Mouse (Mus musculus): ENCODE results near the gene Slc17a7. TPM values are rescaled to one million over a fixed set of nuclear protein-coding genes. Genes with fewer than 3 reads are reported as not detected.

Slc17a7 gene
- total RNA-seq, 2 experiments from 2014 or later = 0.18 to 0.42 TPM

- no peak for DNase-seq
Measured at GRCm38 (mm10) chr7:45178550-45178949, 14.8 kb downstream of the Slc17a7 start.

- DNase-seq = no peak
Measured at GRCm38 (mm10) chr7:45179469-45179868, 15.7 kb downstream of the Slc17a7 start, which contains the start of gene Gfy. Gfy (minus strand) TSS chr7:45179569.

- DNase-seq = no peak
Measured at GRCm38 (mm10) chr7:45180896-45181477, 17.2 kb downstream of the Slc17a7 start, which contains the start of gene Pth2. Pth2 (plus strand) TSS chr7:45180995.

DNA sequence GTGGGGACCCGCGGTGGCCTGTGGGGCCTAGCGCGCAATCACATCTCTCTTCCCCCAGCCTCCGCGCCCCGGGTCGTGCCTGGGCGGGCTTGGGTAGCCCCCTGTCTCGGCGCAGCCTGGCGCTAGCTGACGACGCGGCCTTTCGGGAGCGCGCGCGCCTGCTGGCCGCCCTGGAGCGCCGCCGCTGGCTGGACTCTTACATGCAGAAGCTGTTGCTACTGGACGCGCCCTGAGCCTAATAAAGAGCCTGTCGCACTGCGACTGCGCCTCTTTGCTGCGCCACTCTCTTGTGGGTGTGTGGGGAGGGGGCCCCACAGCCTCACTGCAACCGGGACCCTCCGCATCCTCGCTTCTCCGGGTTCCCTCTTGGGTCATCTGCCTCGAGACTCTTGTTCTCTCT, 17.8 kb downstream of the Slc17a7 start:
- peak; percentile 41 for DNase-seq

- peak; percentile 93 for DNase-seq
Measured at GRCm38 (mm10) chr7:45182199-45182601, 18.5 kb downstream of the Slc17a7 start.

DNA sequence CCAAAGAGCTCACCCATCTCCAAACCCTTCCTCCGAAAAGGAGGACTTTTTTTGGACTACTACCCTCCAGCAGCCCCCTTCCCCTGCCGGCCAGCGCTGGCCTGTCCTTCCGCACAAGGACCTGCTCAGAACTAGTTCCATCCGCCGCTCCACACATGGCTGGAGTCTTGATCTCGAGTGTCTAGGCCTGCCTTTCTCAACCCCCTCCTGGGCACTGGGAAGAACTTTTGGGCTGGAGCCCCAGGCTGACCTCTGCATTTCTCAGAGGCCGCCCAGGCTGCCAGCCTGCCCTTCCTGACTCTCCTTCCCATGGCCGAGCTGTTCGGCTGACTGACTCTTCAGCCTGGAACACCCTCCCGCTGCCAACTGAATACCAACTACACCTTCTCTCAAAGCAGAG, 18.9 kb downstream of the Slc17a7 start:
- DNase-seq = no peak

DNA sequence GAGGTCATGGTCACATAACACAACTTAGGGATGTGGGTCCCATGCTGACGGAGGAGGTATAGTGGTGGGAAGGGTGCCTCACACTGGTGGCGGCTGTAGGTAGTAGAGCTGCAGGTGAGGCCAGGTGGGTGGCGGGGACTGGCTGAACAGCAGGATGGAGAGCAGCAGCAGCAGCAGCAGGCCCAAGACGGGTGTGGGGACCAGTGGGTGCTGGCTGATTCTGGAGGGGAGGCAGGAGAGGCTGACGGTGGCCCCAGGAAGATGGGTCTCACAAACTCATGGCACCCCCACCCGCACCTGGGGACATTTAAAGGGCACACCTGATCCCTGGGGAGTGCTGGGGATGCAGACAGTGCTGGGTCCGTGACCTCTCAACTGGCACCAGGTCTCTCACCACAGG, 19.9 kb downstream of the Slc17a7 start:
- DNase-seq = no peak

- DNase-seq = no peak
Measured at GRCm38 (mm10) chr7:45185921-45186320, 22.2 kb downstream of the Slc17a7 start.

DNA sequence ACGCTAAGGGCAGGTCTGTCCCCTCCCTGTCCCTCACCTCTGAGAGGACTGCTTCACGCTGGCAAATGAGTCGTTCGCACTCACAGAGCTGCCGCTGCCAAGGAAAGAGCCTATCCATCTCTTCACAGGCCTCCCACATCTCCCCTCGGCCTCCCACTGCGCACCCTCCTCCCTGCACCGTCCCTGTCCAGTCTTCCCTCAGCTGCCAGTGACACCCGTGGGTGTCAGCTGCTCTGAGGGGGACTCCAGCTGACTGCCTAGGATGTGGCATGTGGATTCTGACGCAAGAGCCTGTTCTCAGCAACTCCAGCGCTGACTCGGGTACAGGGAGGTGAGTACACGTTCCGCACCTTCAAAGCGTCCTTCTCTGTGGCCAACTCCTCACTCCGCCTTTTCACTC, 25.9 kb downstream of the Slc17a7 start:
- DNase-seq = no peak

DNA sequence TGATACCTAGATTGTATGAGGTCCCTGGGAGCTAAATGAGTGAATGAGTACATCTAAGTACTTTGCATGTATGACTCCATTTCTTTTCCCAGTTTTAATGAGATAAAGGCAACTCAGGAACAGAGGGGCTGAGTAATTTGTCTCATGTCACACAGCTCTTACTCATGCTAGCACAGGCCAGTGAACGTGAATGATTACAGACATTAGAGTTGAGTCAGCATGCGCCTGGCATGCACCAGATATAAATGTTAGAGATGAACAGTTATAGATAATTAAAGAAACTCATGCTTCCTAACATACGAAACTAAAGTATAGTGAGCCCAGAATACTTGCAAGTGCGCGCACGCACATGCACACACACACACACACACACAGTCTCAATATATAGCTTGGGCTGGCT, 26.4 kb downstream of the Slc17a7 start:
- DNase-seq = no peak

GRCm38 (mm10) chr7:45191161-45191560, 27.4 kb downstream of the Slc17a7 start:
- no peak for DNase-seq

- no peak for DNase-seq
Measured at GRCm38 (mm10) chr7:45191803-45192363, 28.1 kb downstream of the Slc17a7 start.

- DNase-seq = no peak
Measured at GRCm38 (mm10) chr7:45192585-45193310, 29.0 kb downstream of the Slc17a7 start.

GRCm38 (mm10) chr7:45193406-45193805, 29.7 kb downstream of the Slc17a7 start:
- no peak for DNase-seq

DNA sequence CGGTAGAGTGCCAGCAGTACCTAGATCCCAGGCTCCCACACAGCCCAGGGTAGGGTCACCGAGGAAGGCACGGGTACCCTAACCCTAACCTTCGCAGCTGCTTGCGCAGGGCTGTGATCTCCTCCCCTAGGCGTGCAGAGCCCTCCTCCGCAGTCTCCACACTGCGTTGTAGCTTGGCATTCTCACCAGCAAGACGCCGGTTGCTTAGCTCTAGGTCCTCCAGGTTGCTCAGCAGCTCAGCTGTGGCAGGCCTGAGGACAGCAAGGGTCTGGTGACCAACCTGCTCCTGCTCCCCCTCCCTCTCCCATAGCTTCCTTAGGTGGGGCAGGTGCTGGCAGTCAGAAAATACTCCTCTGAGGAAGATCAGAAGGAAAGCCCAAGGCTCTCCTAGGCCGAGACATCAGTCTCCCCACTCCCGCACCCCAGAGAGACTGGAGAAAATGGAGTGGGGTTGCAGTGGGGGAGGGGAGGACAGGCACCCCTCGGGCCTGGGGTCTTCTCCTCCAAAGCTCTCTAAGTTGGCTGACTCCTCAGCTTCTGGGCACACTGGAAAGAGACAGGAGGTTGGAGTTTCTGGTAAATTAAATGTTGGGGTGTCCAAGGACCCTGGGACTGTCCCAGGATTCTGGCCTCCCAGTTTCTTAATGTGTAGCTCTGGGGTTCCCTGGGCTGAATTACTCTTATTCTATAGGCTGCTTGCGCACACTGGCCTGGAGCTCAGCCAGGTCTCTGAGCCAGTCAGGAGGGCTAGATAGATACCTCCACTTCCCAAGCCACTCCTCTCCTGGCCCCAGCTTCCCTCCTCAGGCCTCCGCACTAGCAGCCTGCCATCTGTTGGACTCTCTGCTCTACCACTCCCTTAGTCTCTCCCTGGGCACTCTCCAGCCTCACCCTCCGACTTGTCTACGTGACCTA, 30.4 kb downstream of the Slc17a7 start:
- no peak for DNase-seq

- no peak for DNase-seq
Measured at GRCm38 (mm10) chr7:45195341-45196175, 31.8 kb downstream of the Slc17a7 start.

DNA sequence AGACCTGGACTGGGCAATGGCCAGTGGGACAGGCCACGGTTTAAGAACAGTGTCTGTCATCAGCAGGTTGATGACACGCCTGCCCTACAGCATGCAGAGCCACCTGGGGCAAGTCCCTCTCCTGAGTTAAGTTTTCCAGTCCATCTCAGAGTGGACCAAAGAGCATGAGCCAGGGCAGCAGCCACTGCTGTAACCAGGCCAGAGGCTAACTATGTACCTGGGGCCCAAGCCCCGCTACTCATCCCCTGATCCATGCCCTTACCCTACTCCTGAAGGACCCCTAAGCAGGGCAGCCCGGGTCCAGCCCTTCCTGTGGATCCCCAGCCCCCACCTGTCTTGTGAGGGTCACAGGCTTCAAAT, 32.4 kb downstream of the Slc17a7 start:
- no peak for DNase-seq

- DNase-seq = no peak
Measured at GRCm38 (mm10) chr7:45196994-45197393, 33.2 kb downstream of the Slc17a7 start.

- peak; percentile 84 for DNase-seq
Measured at GRCm38 (mm10) chr7:45198435-45198834, 34.7 kb downstream of the Slc17a7 start.

GRCm38 (mm10) chr7:45198961-45199360, 35.2 kb downstream of the Slc17a7 start:
- no peak for DNase-seq

DNA sequence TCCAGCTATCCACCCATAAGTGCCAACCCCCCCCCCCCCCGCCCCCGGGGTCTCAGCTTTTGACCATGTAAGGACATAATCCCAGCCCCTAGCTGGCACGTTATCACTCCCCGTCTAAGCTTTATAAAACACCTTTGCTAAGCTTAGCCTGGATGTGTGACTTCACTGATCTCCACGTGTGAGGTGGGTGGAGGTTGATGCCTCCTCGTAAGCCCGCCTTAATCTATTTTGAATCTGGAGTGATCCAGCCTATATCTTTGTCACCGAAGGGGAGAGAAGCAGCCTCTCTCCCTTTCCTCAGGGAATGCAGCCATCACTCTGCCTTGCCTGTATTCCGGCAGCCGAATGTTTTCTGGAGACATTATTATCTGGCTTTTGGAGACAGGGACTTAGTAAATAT, 38.9 kb downstream of the Slc17a7 start:
- DNase-seq = no peak

Measured in adrenal gland, postnatal 10 days (tissue).